Mouse (Mus musculus): ENCODE results near the gene Ifna9. TPM values are rescaled to one million over a fixed set of nuclear protein-coding genes. Genes with fewer than 3 reads are reported as not detected.

Gene Ifna9
- total and polyA plus RNA-seq, 2 experiments from 2014 or later = not detected

GRCm38 (mm10) chr4:88543649-88544234 lies 48.4 kb downstream of the Ifna9 start:
- Histone ChIP-seq H3K4me1 (ENCODE audit: control insufficient read depth, insufficient read depth) (no peaks in the 10 kb centered on the region), H3K4me2 (ENCODE audit: low read depth, low read length) (no peak overlapping the region), H3K9ac (replicated peaks; ENCODE audit: low read depth, low read length) (no peak overlapping the region), H3K27me3 (ENCODE audit: control insufficient read depth, insufficient read depth, low read length) (no peaks in the 10 kb centered on the region), H3K27ac (ENCODE audit: low read depth) (no peak overlapping the region), H3K4me3 (ENCODE audit: low read depth, low read length) (no peak overlapping the region), H3K36me3 (replicated peaks; ENCODE audit: control insufficient read depth, insufficient read depth, low read length) (no peaks in the 10 kb centered on the region), H3K9me3 (replicated peaks; ENCODE audit: control insufficient read depth, low read length) (no peaks in the 10 kb centered on the region)
- ATAC-seq (ENCODE audit: insufficient read depth, low read depth) = no peak
- TF ChIP-seq CTCF (IDR thresholded peaks at IDR 0.05; ENCODE audit: low read depth) = peak; percentile 94
- no peak for TF ChIP-seq EP300 (IDR thresholded peaks at IDR 0.05; ENCODE audit: low read depth)
- 50% methylated on average over 2 of the region's 2 CpGs for WGBS
- DNase-seq (ENCODE audit: low spot score) = peak; percentile 84

Other genes with a start within 250 kb of the Ifna9 start
Only the 30 nearest of the 31 such genes appear.
- 6.6 and 7.0 TPM in 2 replicates for gene Hacd4, start 153.5 kb downstream of the Ifna9 start, total RNA-seq (2014; rRNA removed; ENCODE audit: low replicate concordance)
- 5.9 and 6.2 TPM in 2 replicates for gene Hacd4, start 153.5 kb downstream of the Ifna9 start, polyA plus RNA-seq (2015; fragmentation: Nextera tagmentation; extraction: Ambion mirVana)
- gene Ifnb1, start 69.6 kb downstream of the Ifna9 start, total RNA-seq (2014; rRNA removed; ENCODE audit: low replicate concordance) = not detected in 2 replicates
- gene Ifnb1, start 69.6 kb downstream of the Ifna9 start, polyA plus RNA-seq (2015; fragmentation: Nextera tagmentation; extraction: Ambion mirVana) = not detected in 2 replicates
- gene Ifna15, start 34.1 kb downstream of the Ifna9 start, total RNA-seq (2014; rRNA removed; ENCODE audit: low replicate concordance) = not detected in 2 replicates
- not detected in 2 replicates for gene Ifna15, start 34.1 kb downstream of the Ifna9 start, polyA plus RNA-seq (2015; fragmentation: Nextera tagmentation; extraction: Ambion mirVana)
- not detected in 2 replicates for gene Ifna14, start 20.6 kb downstream of the Ifna9 start, total RNA-seq (2014; rRNA removed; ENCODE audit: low replicate concordance)
- not detected in 2 replicates for gene Ifna14, start 20.6 kb downstream of the Ifna9 start, polyA plus RNA-seq (2015; fragmentation: Nextera tagmentation; extraction: Ambion mirVana)
- gene Ifna12, start 11.0 kb upstream of the Ifna9 start, total RNA-seq (2014; rRNA removed; ENCODE audit: low replicate concordance) = not detected in 2 replicates
- gene Ifna12, start 11.0 kb upstream of the Ifna9 start, polyA plus RNA-seq (2015; fragmentation: Nextera tagmentation; extraction: Ambion mirVana) = not detected in 2 replicates
- gene C87499, start 42.0 kb upstream of the Ifna9 start, total RNA-seq (2014; rRNA removed; ENCODE audit: low replicate concordance) = not detected in 2 replicates
- gene C87499, start 42.0 kb upstream of the Ifna9 start, polyA plus RNA-seq (2015; fragmentation: Nextera tagmentation; extraction: Ambion mirVana) = not detected in 2 replicates
- not detected in 2 replicates for gene Ifna13, start 52.1 kb upstream of the Ifna9 start, total RNA-seq (2014; rRNA removed; ENCODE audit: low replicate concordance)
- not detected in 2 replicates for gene Ifna13, start 52.1 kb upstream of the Ifna9 start, polyA plus RNA-seq (2015; fragmentation: Nextera tagmentation; extraction: Ambion mirVana)
- not detected in 2 replicates for gene Ifna16, start 84.5 kb upstream of the Ifna9 start, total RNA-seq (2014; rRNA removed; ENCODE audit: low replicate concordance)
- gene Ifna16, start 84.5 kb upstream of the Ifna9 start, polyA plus RNA-seq (2015; fragmentation: Nextera tagmentation; extraction: Ambion mirVana) = not detected in 2 replicates
- not detected in 2 replicates for gene Ifna2, start 91.5 kb upstream of the Ifna9 start, total RNA-seq (2014; rRNA removed; ENCODE audit: low replicate concordance)
- not detected in 2 replicates for gene Ifna2, start 91.5 kb upstream of the Ifna9 start, polyA plus RNA-seq (2015; fragmentation: Nextera tagmentation; extraction: Ambion mirVana)
- gene Ifnab, start 99.0 kb upstream of the Ifna9 start, total RNA-seq (2014; rRNA removed; ENCODE audit: low replicate concordance) = not detected in 2 replicates
- not detected in 2 replicates for gene Ifnab, start 99.0 kb upstream of the Ifna9 start, polyA plus RNA-seq (2015; fragmentation: Nextera tagmentation; extraction: Ambion mirVana)
- gene Gm26566, start 129.4 kb upstream of the Ifna9 start, total RNA-seq (2014; rRNA removed; ENCODE audit: low replicate concordance) = 0.69 and 0.81 TPM in 2 replicates
- 0.52 and 0.66 TPM in 2 replicates for gene Gm26566, start 129.4 kb upstream of the Ifna9 start, polyA plus RNA-seq (2015; fragmentation: Nextera tagmentation; extraction: Ambion mirVana)
- gene Klhl9, start 130.1 kb upstream of the Ifna9 start, total RNA-seq (2014; rRNA removed; ENCODE audit: low replicate concordance) = 115 and 134 TPM in 2 replicates
- 65.9 and 66.7 TPM in 2 replicates for gene Klhl9, start 130.1 kb upstream of the Ifna9 start, polyA plus RNA-seq (2015; fragmentation: Nextera tagmentation; extraction: Ambion mirVana)
- not detected in 2 replicates for gene Gm13271, start 162.5 kb upstream of the Ifna9 start, total RNA-seq (2014; rRNA removed; ENCODE audit: low replicate concordance)
- not detected in 2 replicates for gene Gm13271, start 162.5 kb upstream of the Ifna9 start, polyA plus RNA-seq (2015; fragmentation: Nextera tagmentation; extraction: Ambion mirVana)
- not detected in 2 replicates for gene Gm13283, start 167.7 kb upstream of the Ifna9 start, total RNA-seq (2014; rRNA removed; ENCODE audit: low replicate concordance)
- 0.25 and 0.46 TPM in 2 replicates for gene Gm13283, start 167.7 kb upstream of the Ifna9 start, polyA plus RNA-seq (2015; fragmentation: Nextera tagmentation; extraction: Ambion mirVana)
- not detected in 2 replicates for gene Gm13290, start 181.4 kb upstream of the Ifna9 start, total RNA-seq (2014; rRNA removed; ENCODE audit: low replicate concordance)
- gene Gm13290, start 181.4 kb upstream of the Ifna9 start, polyA plus RNA-seq (2015; fragmentation: Nextera tagmentation; extraction: Ambion mirVana) = 0.20 TPM in 1 of 2 replicates, not detected in the other
- not detected in 2 replicates for gene Gm13289, start 184.5 kb upstream of the Ifna9 start, total RNA-seq (2014; rRNA removed; ENCODE audit: low replicate concordance)
- not detected in 2 replicates for gene Gm13289, start 184.5 kb upstream of the Ifna9 start, polyA plus RNA-seq (2015; fragmentation: Nextera tagmentation; extraction: Ambion mirVana)
- gene Gm13272, start 187.5 kb upstream of the Ifna9 start, total RNA-seq (2014; rRNA removed; ENCODE audit: low replicate concordance) = not detected in 2 replicates
- not detected in 2 replicates for gene Gm13272, start 187.5 kb upstream of the Ifna9 start, polyA plus RNA-seq (2015; fragmentation: Nextera tagmentation; extraction: Ambion mirVana)
- gene Ifnz, start 189.7 kb upstream of the Ifna9 start, total RNA-seq (2014; rRNA removed; ENCODE audit: low replicate concordance) = not detected in 2 replicates
- 0.22 and 0.41 TPM in 2 replicates for gene Ifnz, start 189.7 kb upstream of the Ifna9 start, polyA plus RNA-seq (2015; fragmentation: Nextera tagmentation; extraction: Ambion mirVana)
- gene Gm13276, start 193.3 kb upstream of the Ifna9 start, total RNA-seq (2014; rRNA removed; ENCODE audit: low replicate concordance) = not detected in 2 replicates
- not detected in 2 replicates for gene Gm13276, start 193.3 kb upstream of the Ifna9 start, polyA plus RNA-seq (2015; fragmentation: Nextera tagmentation; extraction: Ambion mirVana)
- not detected in 2 replicates for gene Gm13277, start 196.2 kb upstream of the Ifna9 start, total RNA-seq (2014; rRNA removed; ENCODE audit: low replicate concordance)
- not detected in 2 replicates for gene Gm13277, start 196.2 kb upstream of the Ifna9 start, polyA plus RNA-seq (2015; fragmentation: Nextera tagmentation; extraction: Ambion mirVana)
- not detected in 2 replicates for gene Gm13278, start 199.2 kb upstream of the Ifna9 start, total RNA-seq (2014; rRNA removed; ENCODE audit: low replicate concordance)
- not detected in 2 replicates for gene Gm13278, start 199.2 kb upstream of the Ifna9 start, polyA plus RNA-seq (2015; fragmentation: Nextera tagmentation; extraction: Ambion mirVana)
- not detected in 2 replicates for gene Gm13275, start 202.1 kb upstream of the Ifna9 start, total RNA-seq (2014; rRNA removed; ENCODE audit: low replicate concordance)
- gene Gm13275, start 202.1 kb upstream of the Ifna9 start, polyA plus RNA-seq (2015; fragmentation: Nextera tagmentation; extraction: Ambion mirVana) = not detected in 2 replicates
- gene Gm13279, start 205.0 kb upstream of the Ifna9 start, total RNA-seq (2014; rRNA removed; ENCODE audit: low replicate concordance) = not detected in 2 replicates
- gene Gm13279, start 205.0 kb upstream of the Ifna9 start, polyA plus RNA-seq (2015; fragmentation: Nextera tagmentation; extraction: Ambion mirVana) = not detected in 2 replicates
- 0.50 and 0.66 TPM in 2 replicates for gene Gm13285, start 207.3 kb upstream of the Ifna9 start, total RNA-seq (2014; rRNA removed; ENCODE audit: low replicate concordance)
- 0.78 and 0.85 TPM in 2 replicates for gene Gm13285, start 207.3 kb upstream of the Ifna9 start, polyA plus RNA-seq (2015; fragmentation: Nextera tagmentation; extraction: Ambion mirVana)
- not detected in 2 replicates for gene Gm13287, start 210.9 kb upstream of the Ifna9 start, total RNA-seq (2014; rRNA removed; ENCODE audit: low replicate concordance)
- not detected in 2 replicates for gene Gm13287, start 210.9 kb upstream of the Ifna9 start, polyA plus RNA-seq (2015; fragmentation: Nextera tagmentation; extraction: Ambion mirVana)
- gene Gm13288, start 213.1 kb upstream of the Ifna9 start, total RNA-seq (2014; rRNA removed; ENCODE audit: low replicate concordance) = not detected in 2 replicates
- not detected in 2 replicates for gene Gm13288, start 213.1 kb upstream of the Ifna9 start, polyA plus RNA-seq (2015; fragmentation: Nextera tagmentation; extraction: Ambion mirVana)
- not detected in 2 replicates for gene Ifna7, start 223.8 kb upstream of the Ifna9 start, total RNA-seq (2014; rRNA removed; ENCODE audit: low replicate concordance)
- gene Ifna7, start 223.8 kb upstream of the Ifna9 start, polyA plus RNA-seq (2015; fragmentation: Nextera tagmentation; extraction: Ambion mirVana) = not detected in 2 replicates
- not detected in 2 replicates for gene Ifna11, start 227.6 kb upstream of the Ifna9 start, total RNA-seq (2014; rRNA removed; ENCODE audit: low replicate concordance)
- not detected in 2 replicates for gene Ifna11, start 227.6 kb upstream of the Ifna9 start, polyA plus RNA-seq (2015; fragmentation: Nextera tagmentation; extraction: Ambion mirVana)
- not detected in 2 replicates for gene Ifna6, start 235.0 kb upstream of the Ifna9 start, total RNA-seq (2014; rRNA removed; ENCODE audit: low replicate concordance)
- not detected in 2 replicates for gene Ifna6, start 235.0 kb upstream of the Ifna9 start, polyA plus RNA-seq (2015; fragmentation: Nextera tagmentation; extraction: Ambion mirVana)
- gene Ifna5, start 243.1 kb upstream of the Ifna9 start, total RNA-seq (2014; rRNA removed; ENCODE audit: low replicate concordance) = not detected in 2 replicates
- not detected in 2 replicates for gene Ifna5, start 243.1 kb upstream of the Ifna9 start, polyA plus RNA-seq (2015; fragmentation: Nextera tagmentation; extraction: Ambion mirVana)